Mouse (Mus musculus): ENCODE measurements around the gene Nedd9.
A peak's percentile ranks its signal among the peaks of the same experiment; 100 is the strongest.

The Nedd9 gene

GRCm38 (mm10) chr13:41339653-41340351, 147.4 kb downstream of the Nedd9 start:
- no peak for DNase-seq

GRCm38 (mm10) chr13:41339195-41339594, 148.0 kb downstream of the Nedd9 start:
- DNase-seq: no peak

GRCm38 (mm10) chr13:41337407-41337806, 149.8 kb downstream of the Nedd9 start:
- DNase-seq: no peak

GRCm38 (mm10) chr13:41336260-41336659, 150.9 kb downstream of the Nedd9 start:
- DNase-seq: no peak

GRCm38 (mm10) chr13:41335767-41336166, 151.4 kb downstream of the Nedd9 start:
- no peak for DNase-seq

GRCm38 (mm10) chr13:41334641-41335000, 152.5 kb downstream of the Nedd9 start:
- DNase-seq: no peak

- DNase-seq: no peak
Observed at GRCm38 (mm10) chr13:41333889-41334640, 153.1 kb downstream of the Nedd9 start.

- no peak for DNase-seq
Observed at GRCm38 (mm10) chr13:41331671-41332340, 155.4 kb downstream of the Nedd9 start.

GRCm38 (mm10) chr13:41330589-41331345, 156.4 kb downstream of the Nedd9 start:
- no peak for DNase-seq

GRCm38 (mm10) chr13:41330051-41330450, 157.1 kb downstream of the Nedd9 start:
- no peak for DNase-seq

- no peak for DNase-seq
Observed at GRCm38 (mm10) chr13:41328481-41328880, 158.7 kb downstream of the Nedd9 start.

GRCm38 (mm10) chr13:41327546-41327945, 159.6 kb downstream of the Nedd9 start:
- DNase-seq: no peak

- DNase-seq: no peak
Observed at GRCm38 (mm10) chr13:41326134-41326533, 161.0 kb downstream of the Nedd9 start.

- DNase-seq: no peak
Observed at GRCm38 (mm10) chr13:41325346-41325745, 161.8 kb downstream of the Nedd9 start.

- no peak for DNase-seq
Observed at GRCm38 (mm10) chr13:41324631-41325030, 162.5 kb downstream of the Nedd9 start.

- no peak for DNase-seq
Observed at GRCm38 (mm10) chr13:41321433-41321832, 165.7 kb downstream of the Nedd9 start.

GRCm38 (mm10) chr13:41320749-41321148, 166.4 kb downstream of the Nedd9 start:
- no peak for DNase-seq

- peak; percentile 87 for DNase-seq
Observed at GRCm38 (mm10) chr13:41302716-41303115, 184.4 kb downstream of the Nedd9 start.

GRCm38 (mm10) chr13:41300037-41300436, 187.1 kb downstream of the Nedd9 start:
- no peak for DNase-seq

GRCm38 (mm10) chr13:41298996-41299395, 188.2 kb downstream of the Nedd9 start:
- DNase-seq: no peak

- no peak for DNase-seq
Observed at GRCm38 (mm10) chr13:41298533-41298932, 188.6 kb downstream of the Nedd9 start.

GRCm38 (mm10) chr13:41296396-41296795, 190.8 kb downstream of the Nedd9 start:
- no peak for DNase-seq

GRCm38 (mm10) chr13:41295886-41296285, 191.3 kb downstream of the Nedd9 start:
- DNase-seq: no peak
